Mouse (Mus musculus): ENCODE measurements around the gene Ctla4. TPM values are rescaled to one million over a fixed set of nuclear protein-coding genes. Genes with fewer than 3 reads are reported as not detected.

Ctla4 gene
- polyA plus RNA-seq, 1 experiment from 2014 or later, result not detected

- WGBS, result 88% methylated on average over 3 of the region's 3 CpGs
- ATAC-seq (ENCODE audit: low FRiP score), result no peak
Observed at GRCm38 (mm10) chr1:60907466-60907865, 20.7 kb downstream of the Ctla4 start.

GRCm38 (mm10) chr1:60908751-60909161 is 22.0 kb downstream of the Ctla4 start:
- no peaks in the 10 kb centered on the region for H3K4me1 ChIP-seq
- H3K27ac ChIP-seq, result no peak overlapping the region
- H3K9me3 ChIP-seq (replicated peaks), result no peaks in the 10 kb centered on the region
- ATAC-seq (ENCODE audit: low FRiP score), result no peak
- no peak overlapping the region for H3K9ac ChIP-seq
- H3K27me3 ChIP-seq, result no peaks in the 10 kb centered on the region
- H3K36me3 ChIP-seq, result no peaks in the 10 kb centered on the region
- H3K4me2 ChIP-seq (replicated peaks), result no peak overlapping the region
- 86% methylated on average over 9 of the region's 9 CpGs for WGBS
- H3K4me3 ChIP-seq, result no peak overlapping the region

More at GRCm38 (mm10) chr1:60907466-60907865, 20.7 kb downstream of the Ctla4 start:
- Histone ChIP-seq H3K9me3 (replicated peaks) (no peaks in the 10 kb centered on the region), H3K4me2 (replicated peaks) (no peak overlapping the region), H3K27me3 (no peaks in the 10 kb centered on the region), H3K9ac (no peak overlapping the region), H3K4me3 (no peak overlapping the region), H3K4me1 (no peaks in the 10 kb centered on the region), H3K36me3 (no peaks in the 10 kb centered on the region), H3K27ac (no peak overlapping the region)

GRCm38 (mm10) chr1:60909746-60910145 is 22.9 kb downstream of the Ctla4 start:
- Histone ChIP-seq H3K27ac (no peak overlapping the region), H3K9me3 (replicated peaks) (no peaks in the 10 kb centered on the region), H3K4me1 (no peaks in the 10 kb centered on the region), H3K27me3 (no peaks in the 10 kb centered on the region), H3K36me3 (no peaks in the 10 kb centered on the region), H3K4me3 (no peak overlapping the region), H3K4me2 (replicated peaks) (no peak overlapping the region), H3K9ac (no peak overlapping the region)
- no peak for ATAC-seq (ENCODE audit: low FRiP score)
- 60% methylated on average over 1 of the region's 1 CpGs for WGBS

GRCm38 (mm10) chr1:60910796-60911195 is 24.0 kb downstream of the Ctla4 start:
- H3K36me3 ChIP-seq, result no peaks in the 10 kb centered on the region
- H3K4me2 ChIP-seq (replicated peaks), result no peak overlapping the region
- no peak for ATAC-seq (ENCODE audit: low FRiP score)
- no peak overlapping the region for H3K27ac ChIP-seq
- WGBS, result 29% methylated on average over 1 of the region's 1 CpGs
- H3K4me3 ChIP-seq, result no peak overlapping the region
- H3K9me3 ChIP-seq (replicated peaks), result no peaks in the 10 kb centered on the region
- H3K9ac ChIP-seq, result no peak overlapping the region
- H3K27me3 ChIP-seq, result no peaks in the 10 kb centered on the region
- no peaks in the 10 kb centered on the region for H3K4me1 ChIP-seq

- Histone ChIP-seq H3K36me3 (no peaks in the 10 kb centered on the region), H3K4me2 (replicated peaks) (no peak overlapping the region), H3K4me3 (no peak overlapping the region), H3K9me3 (replicated peaks) (no peaks in the 10 kb centered on the region), H3K27me3 (no peaks in the 10 kb centered on the region), H3K4me1 (no peaks in the 10 kb centered on the region), H3K27ac (no peak overlapping the region), H3K9ac (no peak overlapping the region)
- ATAC-seq (ENCODE audit: low FRiP score), result no peak
- WGBS, result 86% methylated on average over 3 of the region's 3 CpGs
Observed at GRCm38 (mm10) chr1:60911631-60912030, 24.8 kb downstream of the Ctla4 start.

GRCm38 (mm10) chr1:60913305-60913704 is 26.5 kb downstream of the Ctla4 start:
- Histone ChIP-seq H3K4me3 (no peak overlapping the region), H3K27me3 (no peaks in the 10 kb centered on the region), H3K9ac (no peak overlapping the region), H3K9me3 (replicated peaks) (no peaks in the 10 kb centered on the region), H3K27ac (no peak overlapping the region), H3K4me1 (no peaks in the 10 kb centered on the region), H3K4me2 (replicated peaks) (no peak overlapping the region), H3K36me3 (no peaks in the 10 kb centered on the region)
- ATAC-seq (ENCODE audit: low FRiP score), result no peak
- WGBS, result 93% methylated on average over 4 of the region's 4 CpGs

GRCm38 (mm10) chr1:60916281-60916781 is 29.5 kb downstream of the Ctla4 start:
- no peak overlapping the region for H3K27ac ChIP-seq
- no peak overlapping the region for H3K9ac ChIP-seq
- no peaks in the 10 kb centered on the region for H3K27me3 ChIP-seq
- 75% methylated on average over 10 of the region's 10 CpGs for WGBS
- H3K4me2 ChIP-seq (replicated peaks), result no peak overlapping the region
- H3K4me3 ChIP-seq, result no peak overlapping the region
- H3K36me3 ChIP-seq, result no peaks in the 10 kb centered on the region
- peaks cover 5% of the 10 kb centered on the region; the same call in 1 of the 2 replicates for H3K4me1 ChIP-seq
- no peak for ATAC-seq (ENCODE audit: low FRiP score)
- H3K9me3 ChIP-seq (replicated peaks), result no peaks in the 10 kb centered on the region

GRCm38 (mm10) chr1:60920493-60921355 is 33.9 kb downstream of the Ctla4 start:
- H3K27ac ChIP-seq, result no peak overlapping the region

GRCm38 (mm10) chr1:60929036-60929435 is 42.2 kb downstream of the Ctla4 start:
- no peak for ATAC-seq (ENCODE audit: low FRiP score)
- no peak overlapping the region for H3K4me2 ChIP-seq (replicated peaks)

More at GRCm38 (mm10) chr1:60920493-60921355, 33.9 kb downstream of the Ctla4 start:
- Histone ChIP-seq H3K4me2 (replicated peaks) (no peak overlapping the region), H3K9me3 (replicated peaks) (no peaks in the 10 kb centered on the region), H3K4me1 (peaks cover 5% of the 10 kb centered on the region; the same call in 1 of the 2 replicates), H3K27me3 (no peaks in the 10 kb centered on the region), H3K36me3 (no peaks in the 10 kb centered on the region), H3K9ac (no peak overlapping the region), H3K4me3 (no peak overlapping the region)
- ATAC-seq (ENCODE audit: low FRiP score), result no peak
- 78% methylated on average over 24 of the region's 24 CpGs for WGBS

GRCm38 (mm10) chr1:60930397-60930796 is 43.6 kb downstream of the Ctla4 start:
- no peak overlapping the region for H3K9ac ChIP-seq
- H3K36me3 ChIP-seq, result no peaks in the 10 kb centered on the region

More at GRCm38 (mm10) chr1:60929036-60929435, 42.2 kb downstream of the Ctla4 start:
- no peaks in the 10 kb centered on the region for H3K36me3 ChIP-seq
- H3K27me3 ChIP-seq, result no peaks in the 10 kb centered on the region
- H3K9ac ChIP-seq, result no peak overlapping the region
- H3K4me1 ChIP-seq, result no peaks in the 10 kb centered on the region
- no peaks in the 10 kb centered on the region for H3K9me3 ChIP-seq (replicated peaks)
- H3K4me3 ChIP-seq, result no peak overlapping the region
- 87% methylated on average over 3 of the region's 3 CpGs for WGBS
- H3K27ac ChIP-seq, result no peak overlapping the region

GRCm38 (mm10) chr1:60935968-60936581 is 49.3 kb downstream of the Ctla4 start:
- 58% methylated on average over 8 of the region's 8 CpGs for WGBS
- no peak overlapping the region for H3K4me3 ChIP-seq
- no peaks in the 10 kb centered on the region for H3K36me3 ChIP-seq
- no peaks in the 10 kb centered on the region for H3K9me3 ChIP-seq (replicated peaks)
- no peak overlapping the region for H3K27ac ChIP-seq
- no peak overlapping the region for H3K9ac ChIP-seq
- H3K27me3 ChIP-seq, result no peaks in the 10 kb centered on the region
- no peak overlapping the region for H3K4me2 ChIP-seq (replicated peaks)
- no peaks in the 10 kb centered on the region for H3K4me1 ChIP-seq
- ATAC-seq (ENCODE audit: low FRiP score), result no peak

More at GRCm38 (mm10) chr1:60930397-60930796, 43.6 kb downstream of the Ctla4 start:
- ATAC-seq (ENCODE audit: low FRiP score), result no peak
- 85% methylated on average over 7 of the region's 7 CpGs for WGBS
- no peak overlapping the region for H3K4me2 ChIP-seq (replicated peaks)
- H3K27ac ChIP-seq, result no peak overlapping the region
- H3K9me3 ChIP-seq (replicated peaks), result no peaks in the 10 kb centered on the region
- H3K4me1 ChIP-seq, result no peaks in the 10 kb centered on the region
- H3K4me3 ChIP-seq, result no peak overlapping the region
- no peaks in the 10 kb centered on the region for H3K27me3 ChIP-seq

GRCm38 (mm10) chr1:60936963-60937711 is 50.3 kb downstream of the Ctla4 start:
- no peak overlapping the region for H3K4me2 ChIP-seq (replicated peaks)
- no peaks in the 10 kb centered on the region for H3K9me3 ChIP-seq (replicated peaks)
- WGBS, result 82% methylated on average over 6 of the region's 6 CpGs
- no peak for ATAC-seq (ENCODE audit: low FRiP score)
- no peaks in the 10 kb centered on the region for H3K4me1 ChIP-seq
- no peaks in the 10 kb centered on the region for H3K27me3 ChIP-seq
- no peaks in the 10 kb centered on the region for H3K36me3 ChIP-seq
- no peak overlapping the region for H3K4me3 ChIP-seq
- no peak overlapping the region for H3K9ac ChIP-seq
- no peak overlapping the region for H3K27ac ChIP-seq
